Mouse (Mus musculus) midbrain, postnatal 0 days (tissue): Measurements from ENCODE around the gene Gm3526. TPM values are rescaled to one million over a fixed set of nuclear protein-coding genes. Genes with fewer than 3 reads are reported as not detected.
"Not testable (repeated sequence)": the region's sequence is repeated elsewhere in the genome, so short reads cannot be mapped to it uniquely, and the experiment has no call there.

Source experiments
- ATAC-seq: fragments of 200-750 bp; cut with Nextera tagmentation; 2 replicates; pipeline ENCODE4 v1.8.0; 2017; ENCODE audit warnings: moderate number of reproducible peaks, mild to moderate bottlenecking, moderate TSS enrichment, moderate library complexity; ENCODE audit not compliant: low FRiP score
- DNase-seq: peaks from one replicate; pipeline ENCODE4 v3.0.0-alpha.2; 2015; ENCODE audit warnings: low spot score
- H3K27ac ChIP-seq: fragments of 300-500 bp; sonication (generic); 2 replicates; pipeline ENCODE4 v1.5.1; 2014; ENCODE audit warnings: low read depth, mild to moderate bottlenecking, low read length, mixed read lengths
- H3K27me3 ChIP-seq: fragments of 300-500 bp; sonication (generic); 2 replicates; pipeline ENCODE4 v1.6.1; 2014; ENCODE audit warnings: low read length, control low read depth, mixed read lengths; ENCODE audit not compliant: insufficient read depth
- H3K36me3 ChIP-seq: fragments of 300-500 bp; sonication (generic); 2 replicates; pipeline ENCODE4 v1.6.1; 2014; ENCODE audit warnings: low read length, control low read depth, mixed read lengths; ENCODE audit not compliant: insufficient read depth
- H3K4me1 ChIP-seq: fragments of 300-500 bp; sonication (generic); 2 replicates; pipeline ENCODE4 v1.6.1; 2014; ENCODE audit warnings: mild to moderate bottlenecking, control low read depth, antibody characterized with exemption, low read length, mixed read lengths; ENCODE audit not compliant: insufficient read depth
- H3K4me2 ChIP-seq: fragments of 300-500 bp; sonication (generic); 2 replicates; pipeline ENCODE4 v1.6.1; 2014; ENCODE audit warnings: low read depth, mild to moderate bottlenecking, low read length, mixed read lengths; ENCODE audit not compliant: poor library complexity, severe bottlenecking
- H3K4me3 ChIP-seq: fragments of 300-500 bp; sonication (generic); 2 replicates; pipeline ENCODE4 v1.5.1; 2014; ENCODE audit warnings: low read depth, mild to moderate bottlenecking, low read length, moderate library complexity
- H3K9ac ChIP-seq: fragments of 300-500 bp; sonication (generic); replicated peaks from 2 replicates; pipeline ENCODE4 v1.6.1; 2014; ENCODE audit warnings: mild to moderate bottlenecking, low read length, moderate library complexity, mixed read lengths; ENCODE audit not compliant: poor library complexity, severe bottlenecking
- H3K9me3 ChIP-seq: fragments of 300-500 bp; sonication (generic); 2 replicates; pipeline ENCODE4 v1.6.1; 2016; ENCODE audit warnings: low read length, control low read depth
- WGBS: fragments of 180-500 bp; shearing (Covaris S2); extraction: QIAGEN DNeasy Blood & Tissue Kit; methylation state at CpG from one replicate; pipeline ENCODE4 v1.1.7; 2014; 5-methylcytosine and 5-hydroxymethylcytosine counted together
- polyA plus RNA-seq: library from polyadenylated mRNA; unstranded; fragments of >200 nt; fragmentation: Nextera tagmentation; extraction: Ambion mirVana; gene quantifications from 2 replicates; pipeline ENCODE4 v1.2.1, GENCODE M21; 2015
- total RNA-seq: library from RNA; depleted of rRNA; stranded (reverse); fragments of >200 nt; gene quantifications from 2 replicates; pipeline ENCODE4 v1.2.3, GENCODE M21; 2014; rRNA removed

Gene Gm3526
- total RNA-seq = not detected in 2 replicates
- not detected in 2 replicates for polyA plus RNA-seq

- not testable (repeated sequence) for H3K4me1 ChIP-seq, DNase-seq, H3K27ac ChIP-seq, H3K9ac ChIP-seq, H3K36me3 ChIP-seq, H3K9me3 ChIP-seq, ATAC-seq, H3K27me3 ChIP-seq, H3K4me2 ChIP-seq, H3K4me3 ChIP-seq
- WGBS = no CpG with 5 or more reads among the region's 1 CpGs
Measured at GRCm38 (mm10) chr14:5260480-5260879, at the start of gene Gm3526. Gene Gm3526 (minus strand): TSS chr14:5260580.

Other genes starting within 250 kb of the Gm3526 start
- gene Gm3298, start 244.7 kb downstream of the Gm3526 start, total RNA-seq = 2.3 TPM in 1 of 2 replicates, not detected in the other
- gene Gm3298, start 244.7 kb downstream of the Gm3526 start, polyA plus RNA-seq = 0.35 TPM in 1 of 2 replicates, not detected in the other
- gene 4930555G01Rik, start 210.0 kb downstream of the Gm3526 start, total RNA-seq = not detected in 2 replicates
- gene 4930555G01Rik, start 210.0 kb downstream of the Gm3526 start, polyA plus RNA-seq = not detected in 2 replicates
- 17.1 and 20.9 TPM in 2 replicates for gene Gm8281, start 189.5 kb downstream of the Gm3526 start, total RNA-seq
- gene Gm8281, start 189.5 kb downstream of the Gm3526 start, polyA plus RNA-seq = 11.3 and 13.6 TPM in 2 replicates
- gene Gm8279, start 129.1 kb downstream of the Gm3526 start, total RNA-seq = not detected in 2 replicates
- gene Gm8279, start 129.1 kb downstream of the Gm3526 start, polyA plus RNA-seq = not detected in 2 replicates
- not detected in 2 replicates for gene Gm3317, start 96.0 kb downstream of the Gm3526 start, total RNA-seq
- gene Gm3317, start 96.0 kb downstream of the Gm3526 start, polyA plus RNA-seq = not detected in 2 replicates
- gene Gm8271, start 74.8 kb downstream of the Gm3526 start, total RNA-seq = not detected in 2 replicates
- not detected in 2 replicates for gene Gm8271, start 74.8 kb downstream of the Gm3526 start, polyA plus RNA-seq
- not detected in 2 replicates for gene Gm3542, start 74.3 kb upstream of the Gm3526 start, total RNA-seq
- gene Gm3542, start 74.3 kb upstream of the Gm3526 start, polyA plus RNA-seq = not detected in 2 replicates
- gene Gm3500, start 128.5 kb upstream of the Gm3526 start, total RNA-seq = 1.2 TPM in 1 of 2 replicates, not detected in the other
- gene Gm3500, start 128.5 kb upstream of the Gm3526 start, polyA plus RNA-seq = 2.0 and 2.8 TPM in 2 replicates
- 2.7 and 3.1 TPM in 2 replicates for gene Gm3194, start 194.9 kb upstream of the Gm3526 start, total RNA-seq
- gene Gm3194, start 194.9 kb upstream of the Gm3526 start, polyA plus RNA-seq = 0.42 and 3.0 TPM in 2 replicates
- not detected in 2 replicates for gene Gm8246, start 217.2 kb upstream of the Gm3526 start, total RNA-seq
- gene Gm8246, start 217.2 kb upstream of the Gm3526 start, polyA plus RNA-seq = not detected in 2 replicates
- gene Gm3187, start 223.6 kb upstream of the Gm3526 start, total RNA-seq = 0.19 TPM in 1 of 2 replicates, not detected in the other
- 0.23 TPM in 1 of 2 replicates, not detected in the other for gene Gm3187, start 223.6 kb upstream of the Gm3526 start, polyA plus RNA-seq
- 7.2 and 14.5 TPM in 2 replicates for gene Gm3488, start 241.1 kb upstream of the Gm3526 start, total RNA-seq
- 17.7 and 19.2 TPM in 2 replicates for gene Gm3488, start 241.1 kb upstream of the Gm3526 start, polyA plus RNA-seq